Mouse (Mus musculus) MEL (cell line): Measurements from ENCODE around the gene Farsa. TPM values are rescaled to one million over a fixed set of nuclear protein-coding genes. Genes with fewer than 3 reads are reported as not detected.

Experiments
- DNase-seq: peaks from one replicate; pipeline ENCODE4 v3.0.0; 2011; ENCODE audit warnings: low read depth, low spot score
- H3K27ac ChIP-seq: 2 replicates; pipeline ENCODE4 v1.5.1; 2012; ENCODE audit warnings: low read depth, mild to moderate bottlenecking, control low read depth, low read length, moderate library complexity; ENCODE audit not compliant: control insufficient read depth
- H3K27me3 ChIP-seq, 2 experiments: fragments of 150-350 bp in 1 of 2; sonication (generic) in 1 of 2; 2 replicates each; pipeline ENCODE4 v1.6.1; 2012; ENCODE audit warnings: low read length in 2 of 2, mild to moderate bottlenecking in 2 of 2, improper control_type of control experiment in 1 of 2, moderate library complexity in 1 of 2; ENCODE audit not compliant: insufficient read depth in 2 of 2, control insufficient read depth in 1 of 2
- H3K36me3 ChIP-seq, 2 experiments: 2 replicates each; pipeline ENCODE4 v1.6.1; 2012 to 2014; ENCODE audit warnings: low read length in 2 of 2, improper control_type of control experiment in 1 of 2, inconsistent platforms in 1 of 2, mild to moderate bottlenecking in 1 of 2; ENCODE audit not compliant: insufficient read depth in 2 of 2, control insufficient read depth in 1 of 2
- H3K4me1 ChIP-seq, 2 experiments: fragments of 150-350 bp in 1 of 2; sonication (generic) in 1 of 2; 2 replicates each; pipeline ENCODE4 v1.6.1; 2012; ENCODE audit warnings: low read length in 2 of 2, improper control_type of control experiment in 1 of 2, mild to moderate bottlenecking in 1 of 2; ENCODE audit not compliant: insufficient read depth in 2 of 2, control insufficient read depth in 1 of 2
- H3K4me3 ChIP-seq, 2 experiments: fragments of 150-350 bp in 1 of 2; sonication (generic) in 1 of 2; 2 replicates each; pipeline ENCODE4 v1.5.1; 2012; ENCODE audit warnings: low read depth in 2 of 2, low read length in 2 of 2, mild to moderate bottlenecking in 2 of 2, moderate library complexity in 2 of 2, control low read depth in 1 of 2, improper control_type of control experiment in 1 of 2; ENCODE audit not compliant: control insufficient read depth in 1 of 2, insufficient read depth in 1 of 2
- H3K79me2 ChIP-seq: 2 replicates; pipeline ENCODE4 v1.6.1; 2012; ENCODE audit warnings: mild to moderate bottlenecking, low read length, moderate library complexity; ENCODE audit not compliant: control insufficient read depth, poor library complexity, insufficient read depth
- H3K9ac ChIP-seq: 2 replicates; pipeline ENCODE4 v1.6.1; 2012; ENCODE audit warnings: low read depth, mild to moderate bottlenecking, control low read depth, low read length, moderate library complexity; ENCODE audit not compliant: control insufficient read depth, poor library complexity, severe bottlenecking
- H3K9me3 ChIP-seq: fragments of 150-350 bp; sonication (generic); replicated peaks from 2 replicates; pipeline ENCODE4 v1.6.1; 2012; ENCODE audit warnings: mild to moderate bottlenecking, low read length, improper control_type of control experiment, moderate library complexity; ENCODE audit not compliant: insufficient read depth
- BHLHE40 ChIP-seq: IDR thresholded peaks from 2 replicates; pipeline ENCODE4 v1.6.1; 2012; ENCODE audit warnings: low read depth, mild to moderate bottlenecking, inconsistent platforms, low read length, improper control_type of control experiment, borderline replicate concordance
- CHD1 ChIP-seq: IDR thresholded peaks from 2 replicates; pipeline ENCODE4 v1.6.1; 2012; ENCODE audit warnings: low read depth, mild to moderate bottlenecking, inconsistent platforms, low read length, improper control_type of control experiment
- CHD2 ChIP-seq: IDR thresholded peaks from 2 replicates; pipeline ENCODE4 v1.6.1; 2011; ENCODE audit warnings: low read length, improper control_type of control experiment
- EP300 ChIP-seq, 2 experiments: IDR thresholded peaks; 2 replicates each; pipeline ENCODE4 v1.6.1; 2011; ENCODE audit warnings: improper control_type of control experiment in 2 of 2, low read length in 2 of 2, low read depth in 1 of 2, mild to moderate bottlenecking in 1 of 2
- GATA1 ChIP-seq: IDR thresholded peaks from 2 replicates; pipeline ENCODE4 v1.6.1; 2011; ENCODE audit warnings: low read depth, low read length, improper control_type of control experiment
- MAFK ChIP-seq: IDR thresholded peaks from 2 replicates; pipeline ENCODE4 v1.6.1; 2011; ENCODE audit warnings: low read depth, mild to moderate bottlenecking, low read length, improper control_type of control experiment, borderline replicate concordance
- MAX ChIP-seq: IDR thresholded peaks from 2 replicates; pipeline ENCODE4 v1.6.1; 2011; ENCODE audit warnings: low read length, improper control_type of control experiment
- MYC ChIP-seq: IDR thresholded peaks from 2 replicates; pipeline ENCODE4 v1.6.1; 2011; ENCODE audit warnings: low read depth, mild to moderate bottlenecking, low read length, improper control_type of control experiment, moderate library complexity
- POLR2A ChIP-seq, 2 experiments: IDR thresholded peaks; 2 replicates each; pipeline ENCODE4 v1.6.1; 2011 to 2012; ENCODE audit warnings: low read length in 2 of 2, mild to moderate bottlenecking in 2 of 2, control low read depth in 1 of 2, improper control_type of control experiment in 1 of 2, low read depth in 1 of 2, moderate library complexity in 1 of 2; ENCODE audit not compliant: control insufficient read depth in 1 of 2, insufficient read depth in 1 of 2, poor library complexity in 1 of 2
- RCOR1 ChIP-seq: IDR thresholded peaks from 2 replicates; pipeline ENCODE4 v1.6.1; 2012; ENCODE audit warnings: low read depth, mild to moderate bottlenecking, inconsistent platforms, low read length, improper control_type of control experiment
- SIN3A ChIP-seq: IDR thresholded peaks from 2 replicates; pipeline ENCODE4 v1.6.1; 2012; ENCODE audit warnings: low read length, improper control_type of control experiment, inconsistent platforms
- TAL1 ChIP-seq: IDR thresholded peaks from 2 replicates; pipeline ENCODE4 v1.6.1; 2012; ENCODE audit warnings: mild to moderate bottlenecking, inconsistent platforms, low read length, moderate library complexity, mixed read lengths
- TBP ChIP-seq: IDR thresholded peaks from 2 replicates; pipeline ENCODE4 v1.8.0; 2011; ENCODE audit warnings: low read depth, low read length, improper control_type of control experiment
- TCF12 ChIP-seq: IDR thresholded peaks from 2 replicates; pipeline ENCODE4 v1.6.1; 2014; ENCODE audit warnings: low read depth, mild to moderate bottlenecking, inconsistent platforms, low read length, improper control_type of control experiment, moderate library complexity
- ZKSCAN1 ChIP-seq: IDR thresholded peaks from 2 replicates; pipeline ENCODE4 v1.6.1; 2012; ENCODE audit warnings: low read depth, mild to moderate bottlenecking, inconsistent platforms, low read length, improper control_type of control experiment, moderate library complexity
- polyA plus RNA-seq, 2 experiments: library from polyadenylated mRNA; stranded (reverse) in 1 of 2; unstranded in 1 of 2; fragments of >175 nt in 1 of 2; fragments of >200 nt in 1 of 2; gene quantifications; 2 replicates each; pipeline versions ENCODE4 v1.2.1 to v1.2.4; 2012; ENCODE audit warnings: low replicate concordance in 2 of 2, low read depth in 1 of 2; ENCODE audit not compliant: insufficient read length in 2 of 2, insufficient read depth in 1 of 2, missing spikeins in 1 of 2
- total RNA-seq: library from RNA; depleted of rRNA; stranded (reverse); fragments of 300-350 nt; gene quantifications from 2 replicates; pipeline ENCODE4 v1.2.3, GENCODE M21; 2012

Gene Farsa
- total and polyA plus RNA-seq, 3 experiments: 152 to 295 (median 245) TPM

DNA sequence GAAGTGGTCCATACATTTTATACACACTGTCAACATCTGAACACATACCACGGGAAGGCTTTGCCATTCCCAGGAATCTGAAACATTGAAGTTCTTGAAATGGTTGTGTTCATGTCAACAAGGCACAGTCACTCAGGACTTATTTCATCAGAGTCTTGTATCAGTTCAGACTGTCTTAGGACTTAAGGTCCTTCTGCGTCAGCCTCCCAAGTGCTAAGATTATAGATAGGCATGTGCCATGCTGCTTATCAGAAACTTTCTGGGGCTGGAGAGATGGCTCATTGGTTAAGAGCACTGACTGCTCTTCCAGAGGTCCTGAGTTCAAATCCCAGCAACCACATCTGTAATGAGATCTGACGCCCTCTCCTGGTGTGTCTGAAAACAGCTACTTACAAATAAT is 17.6 kb downstream of the Farsa start:
- Histone ChIP-seq H3K27ac (peak overlapping the region; percentile 87), H3K79me2 (peaks cover 3% of the 10 kb centered on the region; the same call in 1 of the 2 replicates), H3K4me1 (peaks cover 7 to 25% of the 10 kb centered on the region in 2 experiments), H3K9ac (peak overlapping the region; percentile 21; the same call in 1 of the 2 replicates), H3K4me3 (0 out of 4 replicates have a peak overlapping the region, but pooled peaks of 1 of the 2 experiments have one; percentile 11), H3K27me3 (no peaks in the 10 kb centered on the region), H3K36me3 (peaks cover 0 to 19% of the 10 kb centered on the region in 2 experiments; a peak in 3 of 4 replicates), H3K9me3 (no peaks in the 10 kb centered on the region)
- peak; percentile 67 for DNase-seq
- peak; percentile 57; the same call in 1 of the 2 replicates for TF ChIP-seq TBP
- TF ChIP-seq TCF12: 0 out of 2 replicates have a peak, but pooled peaks have one; percentile 10
- peak; percentile 27; the same call in 1 of the 2 replicates for TF ChIP-seq SIN3A
- 0 out of 2 replicates have a peak, but pooled peaks have one; percentile 3 for TF ChIP-seq GATA1
- no peak for TF ChIP-seq RCOR1
- peak; percentile 66; the same call in 1 of the 2 replicates for TF ChIP-seq BHLHE40
- no peak for TF ChIP-seq MYC
- TF ChIP-seq POLR2A (IDR thresholded peaks at IDR 0.05; ENCODE audit: control insufficient read depth in 1 of 2, insufficient read depth in 1 of 2, low read depth in 1 of 2, low read length in 2 of 2, poor library complexity in 1 of 2): no peak
- no peak for TF ChIP-seq TAL1
- TF ChIP-seq EP300 (IDR thresholded peaks at IDR 0.05; ENCODE audit: low read depth in 1 of 2, low read length in 2 of 2): peak in 1 of 2 experiments; percentile 20; a peak in 1 of 4 replicates
- TF ChIP-seq MAX: peak; percentile 50

DNA sequence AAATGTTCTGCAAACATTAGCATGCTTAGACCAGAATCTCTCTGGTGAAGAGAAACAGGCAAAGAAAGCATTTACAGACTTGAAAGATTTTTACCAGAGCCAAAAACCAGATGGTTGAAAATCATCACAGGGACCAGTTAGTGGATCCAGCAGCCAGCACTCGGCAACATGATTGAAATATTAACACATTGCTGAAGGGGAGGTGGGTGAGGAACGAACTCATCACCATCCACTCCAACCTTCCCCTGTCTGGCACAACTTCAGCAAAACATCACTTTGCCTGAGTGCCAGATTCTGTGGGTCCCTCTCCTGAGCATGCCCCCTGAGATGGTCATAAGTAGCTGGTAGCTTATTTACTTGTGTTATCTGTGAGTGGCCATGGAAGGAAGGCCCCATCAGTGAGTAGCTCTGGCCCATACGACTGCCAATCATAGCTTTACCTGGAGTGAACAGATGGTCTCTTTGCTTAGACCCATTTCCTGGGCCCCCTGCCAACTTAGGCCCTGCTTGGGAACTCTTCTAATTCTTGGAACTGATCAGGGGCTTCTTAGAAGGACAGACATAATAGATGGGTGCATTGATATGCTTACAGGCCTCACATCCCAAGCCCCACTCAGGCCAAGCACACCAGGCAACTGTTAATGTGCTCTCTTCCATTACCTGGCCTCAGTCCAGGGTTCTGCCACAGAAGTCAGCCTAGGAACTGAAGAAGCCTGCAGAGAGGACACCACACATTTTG is 20.7 kb downstream of the Farsa start:
- Histone ChIP-seq H3K36me3 (peaks cover 0 to 19% of the 10 kb centered on the region in 2 experiments; a peak in 3 of 4 replicates), H3K4me3 (no peak overlapping the region), H3K4me1 (peaks cover 7 to 17% of the 10 kb centered on the region in 2 experiments), H3K27me3 (no peaks in the 10 kb centered on the region), H3K9ac (no peak overlapping the region), H3K9me3 (no peaks in the 10 kb centered on the region), H3K79me2 (peaks cover under 1% of the 10 kb centered on the region; the same call in 1 of the 2 replicates), H3K27ac (no peak overlapping the region)
- TF ChIP-seq CHD2 (no peak), MAFK (no peak), SIN3A (no peak), CHD1 (no peak), ZKSCAN1 (no peak), EP300 (IDR thresholded peaks at IDR 0.05; ENCODE audit: low read depth in 1 of 2, low read length in 2 of 2) (no peak)
- no peak for DNase-seq
